Mouse (Mus musculus) large intestine, adult 2 months (tissue): ENCODE measurements at regions not wholly inside any gene's neighbourhood (a gene's known extent, or its start where the extent isn't known, plus 50 kb on each side); places are given as distances from the start of the nearest gene placed in this dataset.

Source experiments
- DNase-seq: peaks from one replicate; pipeline ENCODE4 v3.0.0-alpha.2; 2012; ENCODE audit warnings: low read depth, low spot score
- WGBS: fragments of 180-500 bp; shearing (Covaris S2); methylation state at CpG from one replicate; pipeline ENCODE4 v1.1.7; 2018; 5-methylcytosine and 5-hydroxymethylcytosine counted together

- WGBS = 54% methylated on average over 13 of the region's 13 CpGs
- no peak for DNase-seq
Measured at GRCm38 (mm10) chrX:99555976-99556781, 85.1 kb upstream of the Pja1 start.

DNA sequence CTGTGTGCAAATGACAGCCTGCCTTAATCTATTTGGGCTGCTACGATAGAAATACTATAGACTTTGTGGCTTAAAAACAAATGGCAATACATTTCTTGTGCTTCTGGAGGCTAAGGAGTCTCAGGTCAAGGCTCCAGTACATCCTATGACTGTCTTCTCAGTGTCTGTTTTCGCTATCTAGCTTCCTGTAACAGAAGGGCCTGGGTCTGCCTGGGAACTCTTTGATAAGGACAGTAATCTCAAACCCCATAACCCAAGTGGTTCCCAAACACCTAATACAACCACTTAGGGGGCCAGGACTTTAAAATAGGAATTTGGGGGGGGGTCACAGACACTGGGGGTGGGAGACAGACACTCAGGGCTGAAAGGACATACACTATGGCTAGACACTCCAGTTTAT lies 81.7 kb upstream of the Pja1 start:
- no peak for DNase-seq
- 66% methylated on average over 2 of the region's 2 CpGs for WGBS

GRCm38 (mm10) chrX:99550057-99550760 lies 79.1 kb upstream of the Pja1 start:
- 75% methylated on average over 7 of the region's 7 CpGs for WGBS
- no peak for DNase-seq

- DNase-seq = no peak
- 70% methylated on average over 4 of the region's 4 CpGs for WGBS
Measured at GRCm38 (mm10) chrX:99548284-99549019, 77.4 kb upstream of the Pja1 start.

- WGBS = 84% methylated on average over 4 of the region's 4 CpGs
- DNase-seq = no peak
Measured at GRCm38 (mm10) chrX:99544410-99544809, 73.3 kb upstream of the Pja1 start.

DNA sequence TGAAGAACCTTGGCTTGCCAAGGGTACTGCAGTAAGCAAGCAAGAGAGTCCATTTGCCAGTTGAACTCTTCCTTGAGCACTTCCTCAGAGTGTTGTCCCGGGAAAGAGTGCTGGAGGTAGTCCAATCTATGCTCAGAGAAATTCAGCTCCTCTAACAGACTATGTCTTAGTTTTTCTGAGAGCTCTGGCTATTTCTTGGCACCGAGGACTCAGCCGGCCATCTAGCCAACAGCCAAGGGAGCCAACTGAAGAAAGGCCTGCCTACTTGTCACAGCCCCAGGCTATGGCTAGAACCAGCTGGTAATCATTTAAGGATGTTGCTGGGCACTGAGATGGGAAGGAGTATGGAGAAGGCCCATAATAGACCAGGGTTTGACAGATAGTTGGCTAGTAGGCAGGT lies 70.8 kb upstream of the Pja1 start:
- DNase-seq = no peak
- 81% methylated on average over 3 of the region's 3 CpGs for WGBS

- WGBS = 63% methylated on average over 6 of the region's 6 CpGs
- no peak for DNase-seq
Measured at GRCm38 (mm10) chrX:99540087-99540576, 69.1 kb upstream of the Pja1 start.

DNA sequence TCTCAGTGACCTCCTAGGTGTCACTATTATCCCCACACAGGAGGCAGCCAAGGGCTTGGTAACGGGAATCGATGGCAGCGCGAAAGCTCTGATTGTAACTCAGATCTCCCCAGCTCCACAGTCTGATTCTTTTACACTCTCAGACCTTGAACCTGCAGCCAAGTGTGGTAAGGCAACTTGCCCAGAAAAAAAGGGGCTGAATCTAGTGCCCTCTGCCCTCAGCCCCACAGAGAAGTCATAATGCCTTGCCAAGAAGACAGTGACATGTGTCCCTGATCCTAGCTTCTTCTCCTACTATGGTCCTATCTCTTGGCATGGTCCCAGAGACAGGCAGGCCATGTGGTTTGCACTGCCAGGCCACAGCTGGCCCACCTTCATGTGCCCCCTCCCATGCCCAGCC lies 68.6 kb upstream of the Pja1 start:
- 87% methylated on average over 4 of the region's 4 CpGs for WGBS
- DNase-seq = no peak

- no peak for DNase-seq
- 73% methylated on average over 4 of the region's 4 CpGs for WGBS
Measured at GRCm38 (mm10) chrX:99537814-99538213, 66.7 kb upstream of the Pja1 start.

- DNase-seq = no peak
- 60% methylated on average over 4 of the region's 4 CpGs for WGBS
Measured at GRCm38 (mm10) chrX:99534922-99535321, 63.8 kb upstream of the Pja1 start.

DNA sequence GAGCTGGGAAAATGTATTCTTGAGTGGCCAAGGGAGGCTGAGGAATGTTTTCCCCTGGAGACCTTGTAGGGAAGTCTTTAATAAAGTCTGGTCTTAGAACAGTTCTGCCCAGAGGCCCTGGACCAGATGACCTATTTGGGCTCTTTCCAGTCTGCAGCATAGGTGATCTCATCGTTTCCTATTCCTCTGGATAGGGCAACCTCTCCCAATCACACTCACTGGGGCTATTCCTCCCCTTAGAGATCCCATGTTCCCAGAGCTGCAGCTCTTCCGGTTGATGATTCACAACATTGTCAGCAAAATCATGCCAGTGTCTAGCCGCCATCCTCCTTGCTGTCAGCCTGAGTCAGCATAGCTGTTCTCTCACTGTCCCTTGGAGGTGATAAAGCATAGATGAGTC lies 60.1 kb upstream of the Pja1 start:
- DNase-seq = no peak
- 40% methylated on average over 3 of the region's 3 CpGs for WGBS

DNA sequence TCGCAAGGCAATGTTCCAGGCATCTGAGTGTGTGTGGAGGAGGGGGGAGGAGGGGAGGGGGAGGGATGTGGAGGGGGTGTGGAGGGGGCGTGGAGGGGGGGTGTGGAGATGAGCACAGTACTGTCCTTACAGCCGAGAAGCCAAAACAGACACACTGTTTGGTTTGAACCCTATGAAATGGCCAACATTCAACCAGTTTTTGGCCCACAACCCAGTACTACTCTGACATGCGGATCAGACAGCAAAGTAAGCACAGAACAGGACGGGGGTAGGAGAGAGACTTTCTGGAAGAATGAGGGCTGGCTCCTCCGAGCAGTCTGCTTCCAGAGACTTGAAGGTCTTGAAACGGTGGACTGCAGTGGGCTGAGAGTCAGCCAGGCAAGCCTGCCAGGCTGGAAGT lies 59.4 kb upstream of the Pja1 start:
- 65% methylated on average over 7 of the region's 7 CpGs for WGBS
- no peak for DNase-seq

GRCm38 (mm10) chrX:99523306-99523705 lies 52.2 kb upstream of the Pja1 start:
- no peak for DNase-seq
- 46% methylated on average over 6 of the region's 6 CpGs for WGBS

- WGBS = 18% methylated on average over 5 of the region's 5 CpGs
- peak; percentile 13 for DNase-seq
Measured at GRCm38 (mm10) chrX:99522830-99523229, 51.8 kb upstream of the Pja1 start.

GRCm38 (mm10) chrX:99522289-99522688 lies 51.2 kb upstream of the Pja1 start:
- DNase-seq = no peak
- WGBS = 74% methylated on average over 11 of the region's 11 CpGs

DNA sequence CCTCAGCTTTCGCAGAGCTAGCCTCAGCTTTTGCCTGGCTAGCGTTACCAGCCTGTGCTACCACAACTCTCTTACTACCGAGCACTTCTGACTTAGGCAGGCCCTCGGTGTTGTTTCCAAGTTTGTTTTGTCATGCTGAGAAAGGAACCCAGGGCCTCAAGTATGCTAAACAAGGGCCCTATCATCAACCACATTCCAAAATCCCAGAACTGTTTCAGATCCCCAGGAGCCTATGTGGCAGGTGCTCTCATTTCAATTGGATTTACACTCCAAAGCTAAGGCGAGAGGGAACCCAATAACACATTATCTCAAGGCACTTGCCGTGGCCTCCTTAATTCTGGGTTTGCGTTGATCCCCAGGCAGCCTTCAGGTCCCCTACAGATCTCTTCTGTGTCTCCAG lies 50.8 kb upstream of the Pja1 start:
- no peak for DNase-seq
- WGBS = 76% methylated on average over 7 of the region's 7 CpGs
